Mouse (Mus musculus) Patski (cell line): ENCODE results near the gene Gm4869. TPM values are rescaled to one million over a fixed set of nuclear protein-coding genes. Genes with fewer than 3 reads are reported as not detected.

Experiments used
- ATAC-seq: fragments of 100-300 bp; one replicate; pipeline ENCODE4 v1.8.0; 2021
- CTCF ChIA-PET: fragments of 350-600 bp; sonication (Branson Sonifier 250); formaldehyde crosslinking; loops from one replicate; lab custom pipeline; 2022; ENCODE audit warnings: inconsistent platforms; lab: Charles Lee
- POLR2A ChIA-PET: fragments of 350-600 bp; sonication (Branson Sonifier 250); formaldehyde crosslinking; loops from one replicate; lab custom pipeline; 2022; ENCODE audit warnings: antibody characterized with exemption, inconsistent platforms; lab: Charles Lee
- DNase-seq: peaks from one replicate; pipeline ENCODE4 v3.0.0-alpha.2; 2011; ENCODE audit warnings: low read depth, low spot score
- H3K27me3 ChIP-seq: fragments of 371-371 bp; one replicate; pipeline ENCODE4 v1.5.1; 2021
- CTCF ChIP-seq: fragments of 100-300 bp; IDR thresholded peaks from one replicate; pipeline ENCODE4 v1.5.1; 2021
- in situ Hi-C: fragments of 300-500 bp; cut with MboI; formaldehyde crosslinking; loops from 3 replicates; pipeline ENCODE4 v1.11.1; 2018; ENCODE audit warnings: low pct_unique_long_range_greater_than_20kb, mixed read lengths
- polyA plus RNA-seq: library from polyadenylated mRNA; unstranded; gene quantifications from one replicate; pipeline ENCODE4 v1.2.3, GENCODE M21; 2021

The Gm4869 gene
- polyA plus RNA-seq, 1 experiment from 2014 or later: not detected

DNA sequence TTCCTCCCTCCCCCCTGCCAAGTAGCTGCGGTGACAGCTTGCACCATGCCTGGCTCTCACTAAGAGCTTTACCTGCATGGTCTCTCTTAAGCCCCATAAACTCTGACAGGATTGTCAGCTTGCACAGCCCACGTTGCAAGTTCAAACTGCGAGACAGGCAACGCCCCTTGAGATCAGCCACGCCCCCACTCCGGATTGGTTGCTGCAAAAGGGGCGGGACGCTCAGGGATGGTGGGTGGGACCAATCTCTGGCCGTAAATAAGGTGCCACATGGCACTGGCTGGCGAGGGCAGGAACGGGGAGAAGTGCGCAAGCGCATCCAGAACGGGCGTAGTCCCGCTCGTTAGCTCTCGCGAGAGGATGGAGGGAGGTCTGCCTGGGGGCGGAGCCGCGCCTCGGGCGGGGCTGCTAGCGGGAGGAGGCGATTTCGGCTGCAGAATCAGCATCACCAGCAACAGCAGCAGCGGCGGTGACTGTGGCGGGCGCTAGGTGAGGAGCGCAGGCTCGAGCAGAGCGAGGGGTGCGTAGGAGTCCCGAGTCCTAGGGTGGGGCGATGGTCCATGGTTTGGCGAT is 59.8 kb downstream of the Gm4869 start, which contains the start of gene Chst12:
Chst12 (plus strand) TSS at position 343 of the 573 bp plus-strand sequence.
- peak; percentile 78 for ATAC-seq
- in situ Hi-C loops: no loop called here
- POLR2A ChIA-PET: interaction anchor here (0.6 to 1.7 kb wide), 2 partner anchors 30 to 114 kb away, joined by 3 read pairs; no protein-coding TSS in a partner anchor
- no peaks in the 10 kb centered on the region for H3K27me3 ChIP-seq
- DNase-seq: peak; percentile 100
- CTCF ChIA-PET: interaction anchor here (0.8 to 1.5 kb wide), 2 partner anchors 28 to 46 kb away, joined by 3 to 4 read pairs; no protein-coding TSS in a partner anchor
- no peak for TF ChIP-seq CTCF

DNA sequence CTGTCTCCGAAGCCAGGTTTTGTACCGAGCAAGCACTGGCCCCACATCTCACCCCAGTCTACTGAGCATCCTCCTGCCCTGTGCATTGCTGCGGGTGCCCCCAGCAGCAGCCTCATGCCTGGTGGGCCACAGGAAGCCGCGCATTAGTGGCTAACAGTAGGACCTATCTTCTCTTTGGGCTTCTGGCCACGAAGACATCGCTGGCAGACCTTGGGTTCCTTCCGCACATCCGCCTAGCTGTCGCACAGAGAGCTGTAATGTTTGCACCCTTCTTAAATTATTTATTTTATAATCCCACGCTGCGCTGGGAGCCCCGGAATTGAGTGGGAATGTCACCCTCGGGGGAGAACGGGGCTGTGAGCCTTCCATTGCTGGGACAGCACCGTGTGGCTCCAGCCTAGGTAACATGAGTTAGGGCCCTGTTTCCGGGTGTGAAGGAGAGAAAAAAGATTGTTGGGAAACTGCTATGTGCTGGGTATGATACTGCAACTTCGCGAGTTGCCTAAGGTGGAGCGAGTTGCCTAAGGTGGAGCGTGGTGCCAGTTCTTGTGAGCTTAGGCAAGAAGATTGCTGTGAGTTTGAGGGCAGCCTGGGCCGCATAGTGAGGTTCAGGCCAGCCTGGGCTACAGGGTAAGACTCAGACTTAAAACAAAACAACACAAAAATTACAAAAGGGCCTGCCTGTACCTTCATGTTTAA is 60.8 kb downstream of the Gm4869 start:
- ATAC-seq: no peak
- no peaks in the 10 kb centered on the region for H3K27me3 ChIP-seq
- CTCF ChIA-PET: interaction anchor here (1.3 kb wide), 1 partner anchor 31 kb away, joined by 3 read pairs; no protein-coding TSS in a partner anchor

DNA sequence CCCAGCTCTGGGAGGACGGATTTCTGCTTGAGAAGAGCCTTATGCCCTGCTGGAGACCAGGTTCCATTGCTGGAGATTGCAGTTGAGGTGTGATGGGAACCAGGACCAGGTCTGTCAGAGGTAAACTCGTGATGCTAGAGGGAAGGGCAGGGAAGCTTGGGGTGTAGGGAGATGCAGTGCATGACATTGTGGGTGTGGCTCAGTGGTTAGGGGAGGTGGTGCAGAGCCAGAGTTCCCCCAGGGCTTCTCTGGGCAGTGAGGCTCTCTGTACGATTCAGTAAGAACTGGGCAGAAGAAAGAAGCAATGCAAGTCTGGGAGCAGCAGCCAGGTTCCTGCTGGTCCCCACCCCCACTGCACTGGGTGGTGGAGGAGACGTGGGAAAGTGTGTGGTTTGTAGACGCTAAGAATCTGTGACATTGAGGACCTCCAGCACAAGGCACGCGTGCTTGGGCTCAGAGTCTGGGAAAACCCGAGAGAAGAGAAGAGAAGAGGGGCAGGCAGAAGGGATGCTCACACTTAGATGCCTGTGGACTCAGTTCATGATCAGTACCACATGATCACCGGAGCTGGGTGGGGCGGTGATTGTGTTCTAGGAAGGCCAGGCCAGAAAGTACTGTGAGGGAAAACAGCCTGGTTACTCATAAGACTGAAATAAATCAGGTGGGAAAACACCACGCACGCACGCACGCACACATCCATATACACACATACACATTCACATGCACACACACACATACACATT is 62.2 kb downstream of the Gm4869 start:
- no peak for TF ChIP-seq CTCF
- ChIA-PET CTCF (interaction anchor here (1.3 to 2.5 kb wide), 2 partner anchors 29 to 36 kb away, joined by 3 to 6 read pairs; no protein-coding TSS in a partner anchor), POLR2A (no interaction called here)
- no peak for ATAC-seq
- H3K27me3 ChIP-seq: no peaks in the 10 kb centered on the region
- DNase-seq: no peak
- in situ Hi-C loops: no loop called here

More for the DNA sequence above, 60.8 kb downstream of the Gm4869 start:
- POLR2A ChIA-PET: interaction anchor here (0.6 to 1.7 kb wide), 4 partner anchors 8 to 113 kb away, joined by 3 to 4 read pairs (median 4); no protein-coding TSS in a partner anchor
- TF ChIP-seq CTCF: no peak
- in situ Hi-C loops: no loop called here
- DNase-seq: no peak

DNA sequence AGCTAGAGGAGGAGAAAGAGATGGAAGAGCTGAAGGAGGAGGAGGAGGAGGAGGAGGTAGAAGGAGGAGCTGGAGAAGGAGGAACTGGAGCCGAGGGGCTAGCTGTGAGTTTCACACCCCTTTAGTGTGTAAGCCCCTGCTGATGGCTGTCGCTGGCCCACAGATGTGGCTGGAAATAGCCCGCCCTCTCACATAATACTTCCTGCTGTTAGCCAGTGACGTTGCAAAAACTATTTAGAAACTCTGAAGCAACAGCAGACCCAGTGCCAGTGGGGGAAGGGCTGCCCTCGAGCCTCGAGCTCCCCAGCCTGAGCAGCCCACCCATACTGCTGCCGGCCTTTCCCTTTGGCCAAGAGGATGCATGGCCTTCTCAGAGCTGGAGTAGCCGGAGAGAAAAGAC is 63.2 kb downstream of the Gm4869 start:
- ChIA-PET CTCF (interaction anchor here (2.5 kb wide), 1 partner anchor 28 kb away, joined by 6 read pairs; no protein-coding TSS in a partner anchor), POLR2A (no interaction called here)
- DNase-seq (no peak), ATAC-seq (no peak)
- in situ Hi-C loops: no loop called here
- no peak for TF ChIP-seq CTCF
- H3K27me3 ChIP-seq: no peaks in the 10 kb centered on the region

DNA sequence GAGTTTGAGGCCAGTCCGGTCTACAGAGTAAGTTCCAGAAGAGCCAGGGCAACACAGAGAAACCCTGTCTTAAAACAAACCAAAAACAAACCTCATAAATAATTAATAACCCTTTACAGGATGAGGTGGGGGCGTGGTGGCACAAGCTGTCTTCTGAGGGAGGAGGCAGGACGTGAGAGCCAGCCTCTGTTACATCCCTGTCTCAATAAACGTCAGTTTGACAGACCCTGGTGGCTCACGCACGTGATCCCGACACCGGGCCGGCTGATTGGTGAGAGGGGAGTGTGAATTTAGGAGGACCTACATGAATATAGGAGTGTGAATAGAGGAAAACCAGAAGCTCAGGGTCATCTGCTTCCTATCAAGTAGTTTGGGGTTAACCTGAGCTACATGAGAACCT is 63.8 kb downstream of the Gm4869 start:
- DNase-seq (no peak), ATAC-seq (no peak)
- ChIA-PET CTCF (interaction anchor here (2.5 kb wide), 1 partner anchor 27 kb away, joined by 6 read pairs; no protein-coding TSS in a partner anchor), POLR2A (interaction anchor here (1.1 kb wide), 1 partner anchor 12 kb away, joined by 3 read pairs; no protein-coding TSS in a partner anchor)
- in situ Hi-C loops: no loop called here
- no peak for TF ChIP-seq CTCF
- H3K27me3 ChIP-seq: no peaks in the 10 kb centered on the region

- ChIA-PET CTCF (no interaction called here), POLR2A (interaction anchor here (1.1 kb wide), 1 partner anchor 11 kb away, joined by 3 read pairs; no protein-coding TSS in a partner anchor)
- DNase-seq (no peak), ATAC-seq (no peak)
- in situ Hi-C loops: no loop called here
- H3K27me3 ChIP-seq: no peaks in the 10 kb centered on the region
- TF ChIP-seq CTCF: no peak
Observed at GRCm38 (mm10) chr5:140510012-140511000, 64.9 kb downstream of the Gm4869 start.

DNA sequence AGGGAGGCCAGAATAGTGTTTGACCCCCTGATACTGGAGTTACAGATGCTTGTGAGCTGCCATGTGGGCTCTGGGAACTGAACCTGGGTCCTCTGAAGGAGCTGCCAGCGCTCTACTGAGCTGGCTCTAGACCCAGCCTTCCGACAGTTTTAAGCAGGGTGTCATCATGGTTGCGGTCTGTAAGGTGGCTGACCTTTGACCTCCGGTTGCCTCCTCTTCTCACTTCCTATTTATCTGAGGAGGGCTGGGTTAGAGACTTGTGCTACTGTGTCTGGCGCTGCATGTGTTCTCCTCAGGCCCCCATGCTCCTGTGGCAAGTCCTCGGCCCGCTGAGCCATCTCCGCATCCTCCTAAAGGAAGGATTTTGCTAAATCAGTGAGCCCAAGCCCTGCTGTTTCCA is 68.5 kb downstream of the Gm4869 start:
- ATAC-seq (no peak), DNase-seq (no peak)
- H3K27me3 ChIP-seq: no peaks in the 10 kb centered on the region
- POLR2A ChIA-PET: no interaction called here
- CTCF ChIA-PET: interaction anchor here (1.0 to 2.1 kb wide), 2 partner anchors 12 to 22 kb away, joined by 3 to 8 read pairs; no protein-coding TSS in a partner anchor
- no peak for TF ChIP-seq CTCF
- in situ Hi-C loops: no loop called here

- in situ Hi-C loops: no loop called here
- no peak for TF ChIP-seq CTCF
- ChIA-PET CTCF (interaction anchor here (2.1 kb wide), 1 partner anchor 21 kb away, joined by 8 read pairs; no protein-coding TSS in a partner anchor), POLR2A (no interaction called here)
- DNase-seq (no peak), ATAC-seq (peak; percentile 23)
- no peaks in the 10 kb centered on the region for H3K27me3 ChIP-seq
Observed at GRCm38 (mm10) chr5:140514799-140515486, 69.5 kb downstream of the Gm4869 start.
